Mouse (Mus musculus): ENCODE measurements around the gene Cd300c.

GRCm38 (mm10) chr11:114923961-114924360, 45.0 kb downstream of the Cd300c start:
- TF ChIP-seq POLR2A (IDR thresholded peaks at IDR 0.05; ENCODE audit: insufficient read length, low read depth) (no peak), USF1 (IDR thresholded peaks at IDR 0.05; ENCODE audit: low read depth) (no peak), MAX (IDR thresholded peaks at IDR 0.05; ENCODE audit: low read depth) (no peak), E2F4 (IDR thresholded peaks at IDR 0.05; ENCODE audit: insufficient read depth) (no peak), TCF12 (IDR thresholded peaks at IDR 0.05; ENCODE audit: insufficient read depth, poor library complexity, severe bottlenecking) (no peak), POLR2AphosphoS2 (IDR thresholded peaks at IDR 0.05; ENCODE audit: insufficient read length, low read depth) (no peak)
